Mouse (Mus musculus) MEL (cell line): ENCODE results near the gene Ccdc125. TPM values are rescaled to one million over a fixed set of nuclear protein-coding genes. Genes with fewer than 3 reads are reported as not detected.

Experiments used
- DNase-seq: peaks from one replicate; pipeline ENCODE4 v3.0.0; 2011; ENCODE audit warnings: low read depth, low spot score
- H3K27ac ChIP-seq: 2 replicates; pipeline ENCODE4 v1.5.1; 2012; ENCODE audit warnings: low read depth, mild to moderate bottlenecking, control low read depth, low read length, moderate library complexity; ENCODE audit not compliant: control insufficient read depth
- H3K27me3 ChIP-seq, 2 experiments: fragments of 150-350 bp in 1 of 2; sonication (generic) in 1 of 2; 2 replicates each; pipeline ENCODE4 v1.6.1; 2012; ENCODE audit warnings: low read length in 2 of 2, mild to moderate bottlenecking in 2 of 2, improper control_type of control experiment in 1 of 2, moderate library complexity in 1 of 2; ENCODE audit not compliant: insufficient read depth in 2 of 2, control insufficient read depth in 1 of 2
- H3K36me3 ChIP-seq, 2 experiments: 2 replicates each; pipeline ENCODE4 v1.6.1; 2012 to 2014; ENCODE audit warnings: low read length in 2 of 2, improper control_type of control experiment in 1 of 2, inconsistent platforms in 1 of 2, mild to moderate bottlenecking in 1 of 2; ENCODE audit not compliant: insufficient read depth in 2 of 2, control insufficient read depth in 1 of 2
- H3K4me1 ChIP-seq, 2 experiments: fragments of 150-350 bp in 1 of 2; sonication (generic) in 1 of 2; 2 replicates each; pipeline ENCODE4 v1.6.1; 2012; ENCODE audit warnings: low read length in 2 of 2, improper control_type of control experiment in 1 of 2, mild to moderate bottlenecking in 1 of 2; ENCODE audit not compliant: insufficient read depth in 2 of 2, control insufficient read depth in 1 of 2
- H3K4me3 ChIP-seq, 2 experiments: fragments of 150-350 bp in 1 of 2; sonication (generic) in 1 of 2; 2 replicates each; pipeline ENCODE4 v1.5.1; 2012; ENCODE audit warnings: low read depth in 2 of 2, low read length in 2 of 2, mild to moderate bottlenecking in 2 of 2, moderate library complexity in 2 of 2, control low read depth in 1 of 2, improper control_type of control experiment in 1 of 2; ENCODE audit not compliant: control insufficient read depth in 1 of 2, insufficient read depth in 1 of 2
- H3K79me2 ChIP-seq: 2 replicates; pipeline ENCODE4 v1.6.1; 2012; ENCODE audit warnings: mild to moderate bottlenecking, low read length, moderate library complexity; ENCODE audit not compliant: control insufficient read depth, poor library complexity, insufficient read depth
- H3K9ac ChIP-seq: 2 replicates; pipeline ENCODE4 v1.6.1; 2012; ENCODE audit warnings: low read depth, mild to moderate bottlenecking, control low read depth, low read length, moderate library complexity; ENCODE audit not compliant: control insufficient read depth, poor library complexity, severe bottlenecking
- H3K9me3 ChIP-seq: fragments of 150-350 bp; sonication (generic); replicated peaks from 2 replicates; pipeline ENCODE4 v1.6.1; 2012; ENCODE audit warnings: mild to moderate bottlenecking, low read length, improper control_type of control experiment, moderate library complexity; ENCODE audit not compliant: insufficient read depth
- CTCF ChIP-seq, 3 experiments: IDR thresholded peaks in 2 of 3; conservative IDR thresholded peaks in 1 of 3; 2 replicates each; pipeline ENCODE4 v1.5.1; 2011 to 2012; ENCODE audit warnings: low read length in 3 of 3, low read depth in 2 of 3, mild to moderate bottlenecking in 2 of 3, improper control_type of control experiment in 1 of 3, inconsistent platforms in 1 of 3, mixed read lengths in 1 of 3, moderate library complexity in 1 of 3; ENCODE audit not compliant: control insufficient read depth in 1 of 3, insufficient read depth in 1 of 3, poor library complexity in 1 of 3, severe bottlenecking in 1 of 3
- E2F4 ChIP-seq: IDR thresholded peaks from 2 replicates; pipeline ENCODE4 v1.6.1; 2011; ENCODE audit warnings: low read depth, low read length, improper control_type of control experiment, borderline replicate concordance
- ETS1 ChIP-seq: IDR thresholded peaks from 2 replicates; pipeline ENCODE4 v1.6.1; 2012; ENCODE audit warnings: low read depth, mild to moderate bottlenecking, inconsistent platforms, low read length, improper control_type of control experiment, moderate library complexity
- GABPA ChIP-seq: IDR thresholded peaks from 2 replicates; pipeline ENCODE4 v1.6.1; 2012; ENCODE audit warnings: low read depth, mild to moderate bottlenecking, inconsistent platforms, low read length, improper control_type of control experiment, moderate library complexity
- JUND ChIP-seq: IDR thresholded peaks from 2 replicates; pipeline ENCODE4 v1.6.1; 2011; ENCODE audit warnings: low read depth, mild to moderate bottlenecking, improper control_type of control experiment, low read length
- MAX ChIP-seq: IDR thresholded peaks from 2 replicates; pipeline ENCODE4 v1.6.1; 2011; ENCODE audit warnings: low read length, improper control_type of control experiment
- MYB ChIP-seq: IDR thresholded peaks from 2 replicates; pipeline ENCODE4 v1.6.1; 2011; ENCODE audit warnings: mild to moderate bottlenecking, low read depth, low read length, improper control_type of control experiment
- MYC ChIP-seq: IDR thresholded peaks from 2 replicates; pipeline ENCODE4 v1.6.1; 2011; ENCODE audit warnings: low read depth, mild to moderate bottlenecking, low read length, improper control_type of control experiment, moderate library complexity
- NELFE ChIP-seq: IDR thresholded peaks from 2 replicates; pipeline ENCODE4 v1.6.1; 2011; ENCODE audit warnings: low read depth, low read length, improper control_type of control experiment
- POLR2A ChIP-seq, 2 experiments: IDR thresholded peaks; 2 replicates each; pipeline ENCODE4 v1.6.1; 2011 to 2012; ENCODE audit warnings: low read length in 2 of 2, mild to moderate bottlenecking in 2 of 2, control low read depth in 1 of 2, improper control_type of control experiment in 1 of 2, low read depth in 1 of 2, moderate library complexity in 1 of 2; ENCODE audit not compliant: control insufficient read depth in 1 of 2, insufficient read depth in 1 of 2, poor library complexity in 1 of 2
- POLR2AphosphoS5 ChIP-seq: IDR thresholded peaks from 2 replicates; pipeline ENCODE4 v1.6.1; 2012; ENCODE audit warnings: low read depth, borderline replicate concordance, mild to moderate bottlenecking, inconsistent platforms, low read length, moderate library complexity, mixed read lengths
- SIN3A ChIP-seq: IDR thresholded peaks from 2 replicates; pipeline ENCODE4 v1.6.1; 2012; ENCODE audit warnings: low read length, improper control_type of control experiment, inconsistent platforms
- SMC3 ChIP-seq: IDR thresholded peaks from 2 replicates; pipeline ENCODE4 v1.6.1; 2011; ENCODE audit warnings: low read depth, low read length, improper control_type of control experiment
- TBP ChIP-seq: IDR thresholded peaks from 2 replicates; pipeline ENCODE4 v1.8.0; 2011; ENCODE audit warnings: low read depth, low read length, improper control_type of control experiment
- TCF12 ChIP-seq: IDR thresholded peaks from 2 replicates; pipeline ENCODE4 v1.6.1; 2014; ENCODE audit warnings: low read depth, mild to moderate bottlenecking, inconsistent platforms, low read length, improper control_type of control experiment, moderate library complexity
- USF1 ChIP-seq: IDR thresholded peaks from 2 replicates; pipeline ENCODE4 v1.6.1; 2014; ENCODE audit warnings: low read depth, mild to moderate bottlenecking, inconsistent platforms, low read length, improper control_type of control experiment, moderate library complexity
- ZC3H11A ChIP-seq: IDR thresholded peaks from 2 replicates; pipeline ENCODE4 v1.6.1; 2012; ENCODE audit warnings: low read depth, mild to moderate bottlenecking, inconsistent platforms, low read length, improper control_type of control experiment
- ZMIZ1 ChIP-seq: IDR thresholded peaks from 2 replicates; pipeline ENCODE4 v1.6.1; 2012; ENCODE audit warnings: low read depth, mild to moderate bottlenecking, inconsistent platforms, low read length, improper control_type of control experiment, moderate library complexity
- polyA plus RNA-seq, 2 experiments: library from polyadenylated mRNA; stranded (reverse) in 1 of 2; unstranded in 1 of 2; fragments of >175 nt in 1 of 2; fragments of >200 nt in 1 of 2; gene quantifications; 2 replicates each; pipeline versions ENCODE4 v1.2.1 to v1.2.4; 2012; ENCODE audit warnings: low replicate concordance in 2 of 2, low read depth in 1 of 2; ENCODE audit not compliant: insufficient read length in 2 of 2, insufficient read depth in 1 of 2, missing spikeins in 1 of 2
- total RNA-seq: library from RNA; depleted of rRNA; stranded (reverse); fragments of 300-350 nt; gene quantifications from 2 replicates; pipeline ENCODE4 v1.2.3, GENCODE M21; 2012

The Ccdc125 gene
- total and polyA plus RNA-seq, 3 experiments: 0.29 TPM; not detected in 2

DNA sequence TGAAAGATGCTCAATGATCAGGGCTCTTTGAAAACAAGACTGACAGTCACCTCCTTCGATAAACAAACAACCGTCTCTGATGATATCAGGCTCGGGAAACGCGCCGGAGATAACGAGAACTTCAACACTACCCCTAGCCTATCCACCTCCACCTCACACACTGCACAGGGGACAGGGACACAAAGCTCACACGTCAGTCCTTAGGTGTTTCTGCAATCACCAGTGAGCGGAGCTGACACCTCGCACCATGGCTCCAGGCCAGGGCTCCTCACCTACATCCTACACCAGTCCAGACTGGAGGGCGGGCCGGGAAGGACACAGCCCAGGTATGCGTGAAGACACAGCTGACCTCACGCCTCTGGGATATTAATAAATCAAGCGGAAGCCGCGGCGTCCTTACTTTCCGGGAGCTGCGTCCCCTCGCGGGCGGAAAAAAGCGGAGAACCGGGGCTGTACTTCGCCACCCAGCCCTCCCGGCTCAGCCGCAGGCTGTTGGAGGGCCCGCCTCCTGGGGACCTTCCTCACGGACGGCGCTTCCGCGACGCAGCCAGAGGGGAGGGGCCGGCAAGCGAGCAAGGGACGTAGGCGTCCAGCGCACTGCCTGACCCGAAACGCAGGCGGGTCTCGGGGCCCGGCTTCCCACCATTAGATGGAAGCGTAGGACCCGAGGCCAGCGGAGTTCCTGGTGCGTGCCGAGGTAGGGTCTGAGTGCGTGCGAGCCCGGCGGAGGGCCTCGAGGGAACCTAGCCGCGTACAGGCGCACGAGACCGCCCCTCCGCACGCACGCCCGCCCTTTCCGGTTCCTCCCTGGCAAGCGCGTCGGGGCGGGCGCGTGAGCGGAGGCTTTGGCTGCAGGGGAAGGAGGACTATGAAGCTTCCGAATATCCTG is 18.7 kb upstream of the Ccdc125 start, which contains the start of the genes Ak6 and Rad17 (continued):
- TF ChIP-seq TCF12: peak; percentile 50; the same call in 1 of the 2 replicates
- peak; percentile 99 for TF ChIP-seq MAX
- peak; percentile 24; the same call in 1 of the 2 replicates for TF ChIP-seq ZMIZ1
- TF ChIP-seq ZC3H11A: no peak

GRCm38 (mm10) chr13:100651439-100652186 is 17.9 kb upstream of the Ccdc125 start, which contains the start of gene Taf9:
Taf9 (plus strand) TSS chr13:100651579.
- DNase-seq: no peak
- Histone ChIP-seq H3K36me3 (peaks cover 8 to 18% of the 10 kb centered on the region in 2 experiments), H3K27ac (peak within 1 kb of the TSS; percentile 91), H3K9ac (peak within 1 kb of the TSS; percentile 96)
- TF ChIP-seq JUND (no peak), TBP (peak; percentile 10; the same call in 1 of the 2 replicates), SIN3A (no peak), CTCF (IDR thresholded peaks at IDR 0.05 in 2 of 3, conservative IDR thresholded peaks at IDR 0.05 in 1 of 3; ENCODE audit: control insufficient read depth in 1 of 3, insufficient read depth in 1 of 3, low read depth in 2 of 3, low read length in 3 of 3, poor library complexity in 1 of 3, severe bottlenecking in 1 of 3) (no peak), ZMIZ1 (0 out of 2 replicates have a peak, but pooled peaks have one; percentile 9), GABPA (no peak), MYC (no peak), POLR2A (IDR thresholded peaks at IDR 0.05; ENCODE audit: control insufficient read depth in 1 of 2, insufficient read depth in 1 of 2, low read depth in 1 of 2, low read length in 2 of 2, poor library complexity in 1 of 2) (peak in 1 of 2 experiments; percentile 38; a peak in 2 of 4 replicates), MYB (peak; percentile 83), POLR2AphosphoS5 (no peak), SMC3 (no peak), ETS1 (no peak), E2F4 (0 out of 2 replicates have a peak, but pooled peaks have one; percentile 58), MAX (no peak), NELFE (peak; percentile 45; the same call in 1 of the 2 replicates), USF1 (no peak; the same call in 1 of the 2 replicates)
- TF ChIP-seq, all 39 proteins: peak for 6
- H3K9me3 ChIP-seq: no peaks in the 10 kb centered on the region
- H3K4me3 ChIP-seq: peak within 1 kb of the TSS; percentile 81 to 83
- peaks cover 37% of the 10 kb centered on the region for H3K79me2 ChIP-seq
- H3K27me3 ChIP-seq: no peaks in the 10 kb centered on the region
- H3K4me1 ChIP-seq: peaks cover 0 to 3% of the 10 kb centered on the region in 2 experiments; a peak in 2 of 4 replicates
